Mouse (Mus musculus) neutrophil, adult 59 days (primary cell): ENCODE results near the gene Best2. TPM values are rescaled to one million over a fixed set of nuclear protein-coding genes. Genes with fewer than 3 reads are reported as not detected.

Experiments
- total RNA-seq, 2 experiments: library from RNA; stranded (reverse); gene quantifications; 1 replicate in 1 of 2; 2 replicates in 1 of 2; pipeline ENCODE4 v1.2.4; 2023

Best2 gene
- not detected for total RNA-seq

DNA sequence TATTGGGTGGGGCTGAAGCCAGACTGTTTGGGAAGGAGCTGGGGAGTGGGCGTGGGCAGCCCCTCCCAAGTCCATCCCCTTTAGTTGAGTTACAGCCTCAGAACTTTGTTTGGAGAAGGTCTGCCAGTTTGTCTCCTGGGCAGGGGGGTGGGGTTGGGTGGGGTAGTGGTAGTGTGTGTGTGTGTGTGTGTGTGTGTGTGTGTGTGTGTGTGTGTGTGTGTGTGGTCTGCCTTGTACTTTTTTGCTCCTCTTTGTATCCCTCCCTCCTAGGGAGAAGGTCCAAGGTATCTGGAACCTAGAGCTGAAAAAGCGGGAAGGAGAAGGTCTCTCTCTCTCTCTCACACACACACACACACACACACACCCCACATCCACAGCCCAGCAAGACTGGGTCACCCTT is at the start of gene Best2:
TSS of gene Best2 (minus strand) at position 101 of the 400 bp plus-strand sequence.

DNA sequence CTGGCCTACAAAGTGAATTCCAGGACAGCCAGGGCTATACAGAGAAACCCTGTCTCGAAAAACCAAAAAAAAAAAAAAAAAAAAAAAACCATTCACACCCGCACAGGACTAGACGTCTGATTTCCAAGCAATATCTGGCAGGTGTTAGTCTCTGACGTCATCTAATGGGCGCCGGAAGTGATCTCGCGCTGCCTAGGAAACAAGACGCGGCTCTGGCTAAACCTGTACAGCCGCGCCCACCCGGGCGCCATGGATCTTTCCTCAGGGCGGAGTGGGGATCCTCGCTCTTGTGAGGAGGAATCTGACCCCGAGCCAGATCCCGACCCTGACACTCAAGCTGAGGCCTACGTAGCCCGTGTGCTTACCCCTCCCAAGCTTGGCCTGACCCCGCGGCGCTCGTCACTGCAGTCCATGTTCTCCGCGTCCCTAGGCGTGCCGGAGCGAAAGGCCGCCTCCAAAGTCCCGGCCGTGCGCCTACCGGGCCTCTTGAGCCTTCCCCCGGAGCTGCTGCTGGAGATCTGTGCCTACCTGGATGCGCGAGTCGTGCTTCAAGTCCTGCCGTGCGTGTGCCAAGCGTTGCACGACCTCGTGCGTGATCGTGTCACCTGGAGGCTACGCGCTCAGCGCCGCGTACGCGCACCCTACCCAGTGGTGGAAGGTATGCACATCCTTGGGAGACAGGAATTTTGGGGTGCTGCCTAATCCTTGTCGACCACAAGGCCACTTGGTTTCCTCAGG is 45.7 kb upstream of the Best2 start, which contains the start of gene Fbxw9:
TSS of gene Fbxw9 (plus strand) at position 177 of the 738 bp plus-strand sequence.

GRCm38 (mm10) chr8:85036718-85037365 is 22.5 kb upstream of the Best2 start, which contains the start of gene Tnpo2:
Gene Tnpo2, plus strand, starts transcription at chr8:85036915.

DNA sequence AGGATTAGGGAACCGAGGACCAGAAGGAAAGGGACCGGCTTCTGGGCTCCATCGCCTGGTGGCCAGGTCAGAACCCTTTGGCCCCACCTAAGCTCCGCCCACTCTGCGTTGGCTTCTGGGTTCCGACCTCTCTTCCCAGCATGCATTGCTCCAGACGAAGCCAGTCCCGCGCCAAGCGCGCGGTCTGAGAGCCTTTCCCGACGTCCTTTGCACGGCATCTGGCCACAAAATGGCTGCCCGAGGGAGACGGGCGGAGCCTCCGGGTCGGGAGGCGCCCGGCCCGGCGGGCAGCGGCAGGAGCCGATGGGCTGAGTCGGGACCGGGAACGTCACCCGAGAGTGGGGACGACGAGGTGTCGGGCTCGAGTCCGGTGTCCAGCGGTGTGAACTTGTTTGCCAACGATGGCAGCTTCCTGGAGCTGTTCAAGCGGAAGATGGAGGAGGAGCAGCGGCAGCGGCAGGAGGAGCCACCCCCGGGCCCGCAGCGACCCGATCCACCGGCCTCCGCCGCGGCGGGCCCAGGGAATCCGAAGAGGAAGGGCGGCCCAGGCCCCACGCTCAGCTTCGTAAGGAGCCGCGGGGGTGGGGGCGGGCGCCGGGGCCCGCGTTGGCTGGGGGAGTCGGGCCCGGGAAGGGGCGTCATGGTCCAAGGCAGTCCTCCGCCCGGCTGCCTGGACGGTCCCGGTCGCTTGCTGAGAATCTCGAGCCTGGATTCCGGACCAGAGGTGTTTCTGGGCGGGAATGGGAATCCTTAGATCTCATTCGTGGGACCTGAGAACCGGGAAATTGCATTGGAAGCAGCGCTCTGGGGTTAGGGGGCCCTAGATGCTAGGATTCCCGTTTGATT is 12.6 kb upstream of the Best2 start, which contains the start of gene Trir:
TSS of gene Trir (plus strand) at position 154 of the 846 bp plus-strand sequence.

DNA sequence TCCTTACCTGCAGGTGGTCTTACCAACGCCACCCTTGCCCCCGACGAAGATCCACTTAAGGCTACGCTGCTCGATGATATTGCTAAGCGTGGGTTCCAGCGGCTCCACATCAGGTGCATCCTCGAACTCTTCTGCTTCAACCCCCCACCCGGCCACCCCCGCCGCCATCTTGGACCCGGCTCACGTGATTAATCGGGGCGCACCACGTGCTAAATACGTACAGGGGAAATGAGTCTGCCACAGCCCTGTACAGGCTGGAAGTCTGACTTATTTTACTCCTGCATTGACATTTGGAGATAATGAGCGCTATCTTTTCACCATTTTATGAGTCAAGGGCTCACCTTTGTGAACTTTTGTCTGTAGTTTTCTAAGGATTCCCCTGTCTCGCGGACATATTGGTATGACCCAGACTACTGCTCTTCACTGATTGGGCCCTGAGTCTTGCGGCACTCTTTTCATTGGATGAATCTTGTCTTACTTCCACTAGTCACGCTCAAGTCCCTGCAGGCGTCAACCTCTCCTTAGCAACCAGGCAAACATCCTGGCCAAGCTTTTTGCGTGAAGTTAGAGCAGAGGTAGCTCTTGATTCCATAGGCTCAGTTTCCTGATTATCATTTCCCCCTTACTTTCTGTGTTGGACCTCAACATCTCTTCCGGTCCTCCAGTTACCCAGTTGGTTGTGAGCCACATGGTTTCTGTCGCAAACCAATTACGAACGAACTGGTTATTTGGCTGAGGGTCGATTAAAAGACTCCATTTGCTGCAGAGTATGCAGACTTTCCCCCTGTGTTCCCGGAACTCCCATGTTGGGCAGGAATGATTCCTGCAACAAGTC is 11.0 kb upstream of the Best2 start, which contains the start of gene Asna1:
TSS of gene Asna1 (minus strand) at position 184 of the 835 bp plus-strand sequence.

DNA sequence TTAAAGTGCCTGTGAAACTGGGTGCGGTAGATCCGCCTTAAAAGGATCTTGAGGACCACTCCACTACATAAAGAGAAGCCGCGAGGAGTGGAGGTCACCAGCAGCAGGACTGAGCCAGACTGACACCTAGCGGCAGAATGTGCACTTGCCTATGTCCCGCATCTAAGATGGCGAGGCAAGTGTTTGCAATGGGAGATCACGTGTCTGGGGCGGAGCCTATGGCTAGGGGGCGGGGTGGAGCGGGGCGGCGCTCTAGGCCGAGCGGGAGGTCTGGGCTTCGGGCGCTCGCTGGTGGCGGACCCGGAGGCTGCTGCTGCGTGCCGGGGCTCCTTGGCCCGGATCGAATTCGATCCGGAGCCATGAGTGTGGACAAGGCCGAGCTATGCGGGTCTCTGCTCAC is 24.0 kb downstream of the Best2 start, which contains the start of gene Hook2:
TSS of gene Hook2 (plus strand) at position 255 of the 400 bp plus-strand sequence.

GRCm38 (mm10) chr8:84978248-84978940 is 35.9 kb downstream of the Best2 start, which contains the start of gene Junb:
Gene Junb, minus strand, starts transcription at chr8:84978718.

DNA sequence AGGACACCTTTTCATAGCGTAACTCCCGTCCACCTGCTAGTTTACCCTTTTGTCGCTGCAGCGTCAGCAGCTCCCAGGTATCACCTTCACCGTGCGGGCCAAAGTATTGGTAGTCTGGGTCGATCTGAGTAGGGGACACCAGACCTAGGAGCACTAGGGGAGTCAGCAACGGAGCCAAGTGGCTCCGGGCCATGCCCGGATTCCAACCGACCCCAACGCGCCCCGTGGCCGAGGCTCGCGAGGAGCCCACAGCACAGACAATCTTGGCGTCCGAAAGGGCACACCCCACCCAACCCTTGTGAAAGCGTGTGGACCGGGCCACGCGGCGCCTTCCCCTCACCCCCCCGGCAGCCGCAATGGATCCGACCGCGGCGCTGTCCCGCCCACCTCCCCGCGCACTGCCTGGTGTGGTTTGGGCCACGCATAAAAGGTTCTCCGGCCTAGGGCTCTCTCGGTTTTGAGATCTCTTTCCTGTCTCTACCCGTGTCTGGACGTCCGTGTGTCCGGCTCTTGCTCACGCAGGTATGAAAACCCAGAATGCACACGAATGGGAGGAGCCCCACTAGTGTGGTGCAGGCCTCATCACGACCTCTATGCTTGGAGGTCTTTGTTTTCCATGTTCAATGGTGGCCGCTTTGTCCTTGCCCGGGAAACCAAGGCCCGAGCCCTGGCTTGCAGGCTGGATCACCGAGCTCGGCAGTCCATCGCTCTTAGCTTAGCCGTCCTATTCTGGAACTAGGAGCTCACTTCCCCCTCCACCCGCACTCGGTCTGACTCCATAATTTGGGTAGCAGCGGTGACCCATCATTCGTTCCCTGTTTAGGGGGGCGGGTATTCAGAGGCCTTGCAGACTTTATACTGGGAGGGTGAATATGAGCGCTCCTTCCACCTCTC is 44.8 kb downstream of the Best2 start, which contains the start of the genes Gm49661, Prdx2 and Rnaseh2a:
TSS of gene Gm49661 (minus strand) at position 193 of the 894 bp plus-strand sequence.
TSS of gene Prdx2 (plus strand) at position 347 of the 894 bp plus-strand sequence.
TSS of gene Rnaseh2a (minus strand) at position 527 of the 894 bp plus-strand sequence.

Other genes starting within 250 kb of the Best2 start
- 10 to 100 TPM; 19.5 to 24.7 TPM for gene Nfix, start 214.2 kb downstream of the Best2 start, total RNA-seq
- 1 to 10 TPM in 1 of 2 experiments, under 1 TPM in 1; 0.95 to 1.0 TPM for gene Dand5, start 191.7 kb downstream of the Best2 start, total RNA-seq
- gene Gadd45gip1, start 183.0 kb downstream of the Best2 start, total RNA-seq: 1 to 10 TPM; 6.1 to 6.9 TPM
- 10 to 100 TPM; 38.7 to 39.0 TPM for gene Rad23a, start 173.9 kb downstream of the Best2 start, total RNA-seq
- 100 to 1,000 TPM; 286 to 287 TPM for gene Calr, start 167.6 kb downstream of the Best2 start, total RNA-seq
- 10 to 100 TPM; 29.4 to 29.6 TPM for gene Farsa, start 157.5 kb downstream of the Best2 start, total RNA-seq
- gene Syce2, start 142.4 kb downstream of the Best2 start, total RNA-seq: 10 to 100 TPM; 13.6 to 16.0 TPM
- gene Gcdh, start 120.6 kb downstream of the Best2 start, total RNA-seq: 1 to 10 TPM; 5.6 TPM
- gene Klf1, start 112.6 kb downstream of the Best2 start, total RNA-seq: 10 to 100 TPM in 1 of 2 experiments, 1 to 10 TPM in 1; 6.4 to 17.8 TPM
- gene Dnase2a, start 106.0 kb downstream of the Best2 start, total RNA-seq: 10 to 100 TPM; 19.0 to 25.7 TPM
- gene Mast1, start 77.2 kb downstream of the Best2 start, total RNA-seq: not detected
- not detected for gene Rtbdn, start 67.5 kb downstream of the Best2 start, total RNA-seq
- not detected for gene Gm49661, start 45.1 kb downstream of the Best2 start, total RNA-seq
- gene Prdx2, start 44.9 kb downstream of the Best2 start, total RNA-seq: 100 to 1,000 TPM in 1 of 2 experiments, 10 to 100 TPM in 1; 83.7 to 137 TPM
- 10 to 100 TPM; 32.2 to 37.0 TPM for gene Rnaseh2a, start 44.8 kb downstream of the Best2 start, total RNA-seq
- 100 to 1,000 TPM; 884 to 937 TPM for gene Junb, start 35.8 kb downstream of the Best2 start, total RNA-seq
- gene Hook2, start 23.9 kb downstream of the Best2 start, total RNA-seq: 1 to 10 TPM; 1.0 to 1.2 TPM
- 10 to 100 TPM; 57.0 to 57.8 TPM for gene Asna1, start 10.8 kb upstream of the Best2 start, total RNA-seq
- 100 to 1,000 TPM; 147 to 163 TPM for gene Trir, start 12.3 kb upstream of the Best2 start, total RNA-seq
- 10 to 100 TPM; 33.7 to 38.2 TPM for gene Tnpo2, start 22.4 kb upstream of the Best2 start, total RNA-seq
- gene Fbxw9, start 45.5 kb upstream of the Best2 start, total RNA-seq: 1 to 10 TPM; 4.5 to 5.5 TPM
- gene Gm5741, start 53.5 kb upstream of the Best2 start, total RNA-seq: not detected
- gene Dhps, start 57.2 kb upstream of the Best2 start, total RNA-seq: 10 to 100 TPM; 35.3 to 45.7 TPM
- 10 to 100 TPM; 34.0 to 35.8 TPM for gene Wdr83os, start 66.2 kb upstream of the Best2 start, total RNA-seq
- gene Wdr83, start 66.8 kb upstream of the Best2 start, total RNA-seq: 10 to 100 TPM in 1 of 2 experiments, 1 to 10 TPM in 1; 9.7 to 13.2 TPM
- gene Man2b1, start 68.7 kb upstream of the Best2 start, total RNA-seq: 100 to 1,000 TPM; 307 to 319 TPM
- not detected for gene Zfp791, start 108.6 kb upstream of the Best2 start, total RNA-seq
- not detected for gene Cks1brt, start 137.4 kb upstream of the Best2 start, total RNA-seq
- gene Olfr371, start 211.5 kb upstream of the Best2 start, total RNA-seq: not detected